Mouse (Mus musculus): ENCODE measurements around the gene Supt7l.

The Supt7l gene

GRCm38 (mm10) chr5:31489116-31489769, 38.4 kb downstream of the Supt7l start:
- no peak for DNase-seq

GRCm38 (mm10) chr5:31487889-31488288, 39.7 kb downstream of the Supt7l start:
- DNase-seq = no peak

GRCm38 (mm10) chr5:31485440-31485839, 42.2 kb downstream of the Supt7l start, which contains the start of gene 4930548H24Rik:
Gene 4930548H24Rik, plus strand, starts transcription at chr5:31485740.
- DNase-seq = no peak

GRCm38 (mm10) chr5:31480536-31480935, 47.1 kb downstream of the Supt7l start:
- DNase-seq = no peak

GRCm38 (mm10) chr5:31470334-31470733, 57.3 kb downstream of the Supt7l start:
- peak; percentile 73 for DNase-seq

GRCm38 (mm10) chr5:31469711-31470110, 57.9 kb downstream of the Supt7l start:
- DNase-seq = no peak

GRCm38 (mm10) chr5:31467798-31468197, 59.8 kb downstream of the Supt7l start:
- no peak for DNase-seq
